Mouse (Mus musculus) forelimb bud, embryonic 11.5 days (tissue): ENCODE results near the gene Klc3.

ENCODE experiments used
- DNase-seq: peaks from one replicate; pipeline ENCODE4 v3.0.0-alpha.2; 2012; ENCODE audit warnings: low read depth, low spot score

Gene Klc3

GRCm38 (mm10) chr7:19409753-19410152 is 5.8 kb upstream of the Klc3 start:
- no peak for DNase-seq

- peak; percentile 76 for DNase-seq
These were observed 1.5 kb upstream of the Klc3 start for GRCm38 (mm10) chr7:19405417-19405816.

- DNase-seq = no peak
These were observed 572 bp upstream of the Klc3 start, which contains the start of gene Ckm for GRCm38 (mm10) chr7:19404476-19404875. Gene Ckm, plus strand, starts transcription at chr7:19404776.

- DNase-seq = no peak
These were observed 1.3 kb downstream of the Klc3 start for GRCm38 (mm10) chr7:19402535-19403112.

GRCm38 (mm10) chr7:19400946-19401345 is 3.0 kb downstream of the Klc3 start:
- no peak for DNase-seq

- DNase-seq = no peak
These were observed 4.2 kb downstream of the Klc3 start for GRCm38 (mm10) chr7:19399496-19400280.

- DNase-seq = no peak
These were observed 9.4 kb downstream of the Klc3 start for GRCm38 (mm10) chr7:19394484-19394883.

GRCm38 (mm10) chr7:19388699-19389413 is 15.0 kb downstream of the Klc3 start:
- DNase-seq = no peak

GRCm38 (mm10) chr7:19383708-19384107 is 20.2 kb downstream of the Klc3 start:
- DNase-seq = no peak

GRCm38 (mm10) chr7:19382166-19382541 is 21.8 kb downstream of the Klc3 start:
- no peak for DNase-seq

- peak; percentile 99 for DNase-seq
These were observed 22.3 kb downstream of the Klc3 start, which contains the start of gene Ercc2 for GRCm38 (mm10) chr7:19381377-19382165. Gene Ercc2, plus strand, starts transcription at chr7:19382010.

- DNase-seq = no peak
These were observed 25.9 kb downstream of the Klc3 start for GRCm38 (mm10) chr7:19378049-19378448.

- no peak for DNase-seq
These were observed 27.9 kb downstream of the Klc3 start for GRCm38 (mm10) chr7:19376019-19376418.

- no peak for DNase-seq
These were observed 28.5 kb downstream of the Klc3 start for GRCm38 (mm10) chr7:19375368-19375767.

GRCm38 (mm10) chr7:19373367-19373766 is 30.5 kb downstream of the Klc3 start:
- no peak for DNase-seq

GRCm38 (mm10) chr7:19369823-19370425 is 34.0 kb downstream of the Klc3 start:
- DNase-seq = no peak

- DNase-seq = no peak
These were observed 35.5 kb downstream of the Klc3 start for GRCm38 (mm10) chr7:19368380-19368779.

- DNase-seq = no peak
These were observed 38.5 kb downstream of the Klc3 start for GRCm38 (mm10) chr7:19365376-19365775.

GRCm38 (mm10) chr7:19363881-19364280 is 40.0 kb downstream of the Klc3 start:
- no peak for DNase-seq

GRCm38 (mm10) chr7:19362276-19362675 is 41.6 kb downstream of the Klc3 start:
- no peak for DNase-seq

GRCm38 (mm10) chr7:19361720-19362119 is 42.2 kb downstream of the Klc3 start:
- no peak for DNase-seq
